Mouse (Mus musculus): ENCODE measurements around the gene Olfr704.
"Not testable (repeated sequence)": the region's sequence is repeated elsewhere in the genome, so short reads cannot be mapped to it uniquely, and the experiment has no call there.

The Olfr704 gene

DNA sequence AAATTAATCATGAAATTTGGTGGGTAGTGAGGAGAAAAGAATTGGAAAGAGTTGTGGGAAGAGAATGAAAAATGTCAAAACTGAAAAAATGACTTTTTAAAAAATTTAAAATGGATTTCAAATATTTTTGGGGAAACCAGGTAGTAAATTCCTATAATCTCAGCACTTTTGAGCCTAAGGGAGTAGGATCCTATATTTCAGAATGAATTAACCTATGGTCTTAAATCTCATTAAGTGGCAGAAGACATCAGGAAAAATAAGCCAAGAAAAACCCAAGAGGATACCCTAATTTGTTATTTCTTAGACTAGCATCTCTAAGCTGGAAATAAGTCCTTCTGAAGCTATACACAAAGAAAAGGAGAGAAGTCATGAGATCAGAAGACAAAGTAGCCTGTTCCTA lies at the start of gene Olfr704:
TSS of gene Olfr704 (plus strand) at position 301 of the 400 bp plus-strand sequence.
- Histone ChIP-seq H3K9me3 (ENCODE audit: low read length) (no peaks in the 10 kb centered on the region), H3K36me3 (ENCODE audit: insufficient read depth, low read length) (no peaks in the 10 kb centered on the region), H3K27me3 (ENCODE audit: insufficient read depth, low read length) (no peaks in the 10 kb centered on the region), H3K4me3 (replicated peaks; ENCODE audit: low read length) (no peak within 1 kb of the TSS), H3K4me1 (replicated peaks; ENCODE audit: low read depth, low read length) (no peaks in the 10 kb centered on the region)
- no peak for TF ChIP-seq CTCF (conservative IDR thresholded peaks at IDR 0.05; ENCODE audit: low read length)
- no peak for TF ChIP-seq POU5F1 (IDR thresholded peaks at IDR 0.05; ENCODE audit: borderline replicate concordance, low read length)
- no peak for TF ChIP-seq NANOG (IDR thresholded peaks at IDR 0.05; ENCODE audit: borderline replicate concordance, low read length)

DNA sequence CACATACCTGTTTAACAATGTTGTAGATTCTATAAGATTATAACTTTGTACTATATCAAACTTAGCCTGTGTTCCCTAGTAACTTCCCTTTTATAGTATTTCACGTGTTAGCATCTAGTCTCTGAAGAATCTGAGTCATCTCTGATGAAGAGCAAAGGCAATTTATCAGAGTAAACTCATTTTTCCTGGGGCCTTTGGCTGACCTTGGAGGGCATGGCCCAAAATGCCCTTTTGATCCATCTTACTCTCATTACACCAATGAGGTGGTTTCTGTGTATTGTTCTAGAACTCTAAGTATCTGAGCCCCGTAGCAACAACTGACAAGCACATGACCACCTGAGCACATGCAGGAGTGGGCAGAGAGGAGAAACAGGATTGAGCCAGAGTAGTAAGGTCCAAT lies 49.2 kb upstream of the Olfr704 start, which contains the start of gene Olfr701:
TSS of gene Olfr701 (plus strand) at position 301 of the 400 bp plus-strand sequence.
- Histone ChIP-seq H3K9me3 (ENCODE audit: low read length) (no peaks in the 10 kb centered on the region), H3K27me3 (ENCODE audit: insufficient read depth, low read length) (no peaks in the 10 kb centered on the region), H3K36me3 (ENCODE audit: insufficient read depth, low read length) (no peaks in the 10 kb centered on the region), H3K4me3 (replicated peaks; ENCODE audit: low read length) (no peak within 1 kb of the TSS), H3K4me1 (replicated peaks; ENCODE audit: low read depth, low read length) (no peaks in the 10 kb centered on the region)
- TF ChIP-seq CTCF (conservative IDR thresholded peaks at IDR 0.05; ENCODE audit: low read length), result no peak
- no peak for TF ChIP-seq NANOG (IDR thresholded peaks at IDR 0.05; ENCODE audit: borderline replicate concordance, low read length)
- no peak for TF ChIP-seq POU5F1 (IDR thresholded peaks at IDR 0.05; ENCODE audit: borderline replicate concordance, low read length)

DNA sequence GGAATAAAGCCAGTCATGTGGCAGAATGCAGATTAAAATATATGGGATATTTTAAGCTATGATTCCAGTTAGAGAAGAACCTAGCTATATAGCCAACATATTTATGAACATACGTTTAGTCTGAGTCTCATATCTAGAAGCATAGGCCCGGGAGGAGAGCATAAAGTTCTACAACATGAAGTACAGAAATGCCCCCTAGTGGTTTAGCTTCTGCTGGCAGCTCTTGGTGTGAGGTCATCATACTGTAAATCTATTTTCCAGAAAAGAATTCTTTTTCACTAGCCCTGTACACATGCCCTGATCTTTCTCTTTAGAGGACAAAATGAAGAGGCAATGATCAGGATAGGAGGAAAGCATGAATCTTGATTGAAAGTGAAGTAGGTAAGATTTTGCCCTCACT lies 47.2 kb upstream of the Olfr704 start:
- H3K27me3 ChIP-seq (ENCODE audit: insufficient read depth, low read length), result no peaks in the 10 kb centered on the region
- no peak overlapping the region for H3K4me3 ChIP-seq (replicated peaks; ENCODE audit: low read length)
- TF ChIP-seq POU5F1 (IDR thresholded peaks at IDR 0.05; ENCODE audit: borderline replicate concordance, low read length) (no peak), CTCF (conservative IDR thresholded peaks at IDR 0.05; ENCODE audit: low read length) (peak; percentile 52)
- H3K4me1 ChIP-seq (replicated peaks; ENCODE audit: low read depth, low read length), result no peaks in the 10 kb centered on the region
- H3K36me3 ChIP-seq (ENCODE audit: insufficient read depth, low read length), result no peaks in the 10 kb centered on the region
- no peaks in the 10 kb centered on the region for H3K9me3 ChIP-seq (ENCODE audit: low read length)

- Histone ChIP-seq H3K9me3 (ENCODE audit: low read length) (no peaks in the 10 kb centered on the region), H3K4me3 (replicated peaks; ENCODE audit: low read length) (no peak overlapping the region), H3K27me3 (ENCODE audit: insufficient read depth, low read length) (no peaks in the 10 kb centered on the region), H3K4me1 (replicated peaks; ENCODE audit: low read depth, low read length) (no peaks in the 10 kb centered on the region), H3K36me3 (ENCODE audit: insufficient read depth, low read length) (no peaks in the 10 kb centered on the region)
- TF ChIP-seq POU5F1 (IDR thresholded peaks at IDR 0.05; ENCODE audit: borderline replicate concordance, low read length) (no peak), NANOG (IDR thresholded peaks at IDR 0.05; ENCODE audit: borderline replicate concordance, low read length) (no peak), CTCF (conservative IDR thresholded peaks at IDR 0.05; ENCODE audit: low read length) (no peak)
Measured at GRCm38 (mm10) chr7:106818414-106818813, 44.6 kb upstream of the Olfr704 start.

GRCm38 (mm10) chr7:106833793-106834192 lies 29.2 kb upstream of the Olfr704 start, which contains the start of gene Olfr702:
Gene Olfr702, minus strand, starts transcription at chr7:106833893.
- H3K4me3 ChIP-seq (replicated peaks; ENCODE audit: low read length), result no peak within 1 kb of the TSS
- H3K4me1 ChIP-seq (replicated peaks; ENCODE audit: low read depth, low read length), result no peaks in the 10 kb centered on the region
- H3K36me3 ChIP-seq (ENCODE audit: insufficient read depth, low read length), result no peaks in the 10 kb centered on the region
- no peaks in the 10 kb centered on the region for H3K9me3 ChIP-seq (ENCODE audit: low read length)
- TF ChIP-seq NANOG (IDR thresholded peaks at IDR 0.05; ENCODE audit: borderline replicate concordance, low read length) (no peak), POU5F1 (IDR thresholded peaks at IDR 0.05; ENCODE audit: borderline replicate concordance, low read length) (no peak), CTCF (conservative IDR thresholded peaks at IDR 0.05; ENCODE audit: low read length) (no peak)
- no peaks in the 10 kb centered on the region for H3K27me3 ChIP-seq (ENCODE audit: insufficient read depth, low read length)

DNA sequence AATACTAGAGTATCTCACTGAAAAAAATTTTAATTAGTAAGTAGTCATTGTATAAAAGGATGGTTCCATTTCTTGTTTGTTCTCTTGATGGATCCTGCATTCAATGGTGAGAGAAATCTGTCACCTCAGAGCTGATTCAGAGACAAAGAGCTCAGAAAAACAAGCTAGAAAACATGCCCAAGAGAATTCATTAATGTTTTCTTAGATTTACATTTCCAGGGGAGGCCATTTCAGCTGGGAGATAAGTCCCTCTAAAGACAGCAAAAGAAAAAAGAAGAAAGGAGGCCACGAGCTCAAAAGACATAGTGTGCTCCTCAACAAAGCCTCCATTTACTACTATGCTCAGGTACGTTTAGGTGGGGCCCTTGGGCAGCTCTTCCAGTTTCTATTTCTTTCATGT lies 19.9 kb upstream of the Olfr704 start, which contains the start of gene Olfr703:
TSS of gene Olfr703 (plus strand) at position 301 of the 400 bp plus-strand sequence.
- Histone ChIP-seq H3K4me1 (replicated peaks; ENCODE audit: low read depth, low read length) (no peaks in the 10 kb centered on the region), H3K36me3 (ENCODE audit: insufficient read depth, low read length) (no peaks in the 10 kb centered on the region), H3K4me3 (replicated peaks; ENCODE audit: low read length) (no peak within 1 kb of the TSS), H3K27me3 (ENCODE audit: insufficient read depth, low read length) (no peaks in the 10 kb centered on the region), H3K9me3 (ENCODE audit: low read length) (peaks cover 6% of the 10 kb centered on the region; the same call in 1 of the 2 replicates)
- TF ChIP-seq POU5F1 (IDR thresholded peaks at IDR 0.05; ENCODE audit: borderline replicate concordance, low read length) (no peak), NANOG (IDR thresholded peaks at IDR 0.05; ENCODE audit: borderline replicate concordance, low read length) (no peak)

DNA sequence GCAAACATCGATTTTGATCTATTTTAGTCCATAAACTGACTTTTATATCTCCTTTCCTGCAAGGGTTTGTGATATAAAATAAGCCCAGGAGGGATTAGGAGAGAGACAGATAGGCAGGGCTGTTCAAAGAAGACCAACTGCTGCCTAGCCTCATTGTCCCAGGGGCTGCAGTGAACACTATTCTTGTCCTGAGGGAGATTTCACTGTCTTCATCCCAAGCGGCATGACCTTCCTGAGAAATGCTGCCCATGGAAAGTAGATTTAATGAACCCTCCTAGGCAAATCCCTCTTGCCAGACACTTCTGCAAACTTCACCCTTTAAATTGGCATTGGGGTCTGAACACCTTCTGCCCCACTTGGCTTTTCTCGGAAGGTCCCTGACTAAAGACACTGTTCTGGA lies 13.8 kb downstream of the Olfr704 start, which contains the start of gene Olfr705:
TSS of gene Olfr705 (minus strand) at position 101 of the 400 bp plus-strand sequence.
- Histone ChIP-seq H3K36me3 (ENCODE audit: insufficient read depth, low read length) (no peaks in the 10 kb centered on the region), H3K9me3 (ENCODE audit: low read length) (no peaks in the 10 kb centered on the region; the same call in 1 of the 2 replicates), H3K27me3 (ENCODE audit: insufficient read depth, low read length) (no peaks in the 10 kb centered on the region; the same call in 1 of the 2 replicates), H3K4me1 (replicated peaks; ENCODE audit: low read depth, low read length) (no peaks in the 10 kb centered on the region), H3K4me3 (replicated peaks; ENCODE audit: low read length) (no peak within 1 kb of the TSS)
- TF ChIP-seq CTCF (conservative IDR thresholded peaks at IDR 0.05; ENCODE audit: low read length) (no peak), POU5F1 (IDR thresholded peaks at IDR 0.05; ENCODE audit: borderline replicate concordance, low read length) (no peak), NANOG (IDR thresholded peaks at IDR 0.05; ENCODE audit: borderline replicate concordance, low read length) (no peak)

DNA sequence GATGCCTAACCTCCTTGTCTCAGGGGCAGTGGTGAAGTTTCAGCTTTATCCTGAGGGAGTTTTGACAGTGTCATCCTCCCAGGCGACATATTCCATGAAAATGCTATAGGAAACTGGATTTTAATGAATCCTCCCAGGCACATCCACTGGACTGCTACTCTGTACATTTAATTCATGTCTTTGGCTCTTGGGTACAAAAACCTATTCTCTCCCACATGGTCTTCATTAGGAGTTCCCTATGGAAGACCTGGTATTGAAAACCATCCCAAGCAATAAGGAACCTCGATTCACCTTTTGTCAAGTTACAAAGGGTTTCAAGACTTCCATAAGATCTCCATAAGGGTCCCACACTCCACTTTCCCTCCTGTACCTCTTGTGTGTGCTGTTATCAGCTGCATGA lies 25.1 kb downstream of the Olfr704 start, which contains the start of gene Olfr706:
TSS of gene Olfr706 (minus strand) at position 101 of the 400 bp plus-strand sequence.
- Histone ChIP-seq H3K4me3 (replicated peaks; ENCODE audit: low read length) (no peak within 1 kb of the TSS), H3K27me3 (ENCODE audit: insufficient read depth, low read length) (no peaks in the 10 kb centered on the region), H3K4me1 (replicated peaks; ENCODE audit: low read depth, low read length) (no peaks in the 10 kb centered on the region), H3K9me3 (ENCODE audit: low read length) (no peaks in the 10 kb centered on the region), H3K36me3 (ENCODE audit: insufficient read depth, low read length) (no peaks in the 10 kb centered on the region)
- TF ChIP-seq CTCF (conservative IDR thresholded peaks at IDR 0.05; ENCODE audit: low read length) (no peak), POU5F1 (IDR thresholded peaks at IDR 0.05; ENCODE audit: borderline replicate concordance, low read length) (no peak), NANOG (IDR thresholded peaks at IDR 0.05; ENCODE audit: borderline replicate concordance, low read length) (no peak)

DNA sequence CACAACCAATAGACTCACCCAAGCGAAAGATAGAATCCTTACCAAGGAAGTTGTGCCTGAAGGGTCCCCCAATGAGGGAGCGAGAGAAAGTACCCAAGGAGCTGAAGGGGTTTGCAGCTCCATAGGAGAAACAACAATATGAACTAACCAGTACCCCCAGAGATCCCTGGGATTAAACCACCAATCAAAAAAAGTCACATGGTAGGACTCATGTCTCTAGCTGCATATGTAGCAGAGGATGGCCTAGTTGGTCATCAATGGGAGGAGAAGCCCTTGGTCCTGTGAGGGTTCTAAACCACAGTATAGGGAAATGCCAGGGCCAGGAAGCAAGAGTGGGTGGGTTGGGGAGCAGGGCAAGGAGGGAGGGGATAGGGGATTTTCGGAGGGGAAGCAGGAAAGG lies 38.2 kb downstream of the Olfr704 start, which contains the start of gene Olfr707:
TSS of gene Olfr707 (minus strand) at position 101 of the 400 bp plus-strand sequence.
- H3K4me1 ChIP-seq (replicated peaks; ENCODE audit: low read depth, low read length); H3K9me3 ChIP-seq (ENCODE audit: low read length); H3K27me3 ChIP-seq (ENCODE audit: insufficient read depth, low read length); H3K36me3 ChIP-seq (ENCODE audit: insufficient read depth, low read length); H3K4me3 ChIP-seq (replicated peaks; ENCODE audit: low read length): not testable (repeated sequence)
